Mouse (Mus musculus): ENCODE data around the gene Chst5.

- TF ChIP-seq CTCF (IDR thresholded peaks at IDR 0.05) (no peak), EP300 (IDR thresholded peaks at IDR 0.05) (no peak)
Measured at GRCm38 (mm10) chr8:111924976-111925375, 14.7 kb upstream of the Chst5 start.

Data from lung, postnatal 0 days (tissue).